Mouse (Mus musculus): Measurements from ENCODE around the gene Gm13287. TPM values are rescaled to one million over a fixed set of nuclear protein-coding genes. Genes with fewer than 3 reads are reported as not detected.

Gene Gm13287
- polyA plus RNA-seq, 1 experiment from 2014 or later: not detected

GRCm38 (mm10) chr4:88849698-88850097 lies 46.6 kb downstream of the Gm13287 start, which contains the start of gene Ifna1:
TSS of gene Ifna1 (plus strand) at chr4:88850087.
- ATAC-seq (ENCODE audit: low read depth) (no peak), DNase-seq (ENCODE audit: low spot score) (no peak)
- Histone ChIP-seq H3K9me3 (ENCODE audit: control insufficient read depth, low read length) (no peaks in the 10 kb centered on the region), H3K9ac (ENCODE audit: low read depth, low read length) (no peak within 1 kb of the TSS), H3K27ac (replicated peaks; ENCODE audit: low read depth, low read length) (no peak within 1 kb of the TSS), H3K4me1 (ENCODE audit: control insufficient read depth, insufficient read depth, low read length) (no peaks in the 10 kb centered on the region), H3K27me3 (replicated peaks; ENCODE audit: control insufficient read depth, insufficient read depth, low read length) (no peaks in the 10 kb centered on the region), H3K4me2 (ENCODE audit: low read depth, low read length) (no peak within 1 kb of the TSS), H3K36me3 (ENCODE audit: control insufficient read depth, insufficient read depth, low read length) (no peaks in the 10 kb centered on the region), H3K4me3 (ENCODE audit: low read depth, low read length) (no peak within 1 kb of the TSS)
- whole genome bisulfite sequencing: 73% methylated on average over 1 of the region's 1 CpGs

- H3K4me1 ChIP-seq (ENCODE audit: control insufficient read depth, insufficient read depth, low read length): no peaks in the 10 kb centered on the region
- no peaks in the 10 kb centered on the region for H3K36me3 ChIP-seq (ENCODE audit: control insufficient read depth, insufficient read depth, low read length)
- H3K4me3 ChIP-seq (ENCODE audit: low read depth, low read length): no peak overlapping the region
- H3K9me3 ChIP-seq (ENCODE audit: control insufficient read depth, low read length): no peaks in the 10 kb centered on the region
- H3K4me2 ChIP-seq (ENCODE audit: low read depth, low read length): no peak overlapping the region
- no peaks in the 10 kb centered on the region for H3K27me3 ChIP-seq (replicated peaks; ENCODE audit: control insufficient read depth, insufficient read depth, low read length)
- no peak for ATAC-seq (ENCODE audit: low read depth)
- DNase-seq (ENCODE audit: low spot score): no peak
- no peak overlapping the region for H3K9ac ChIP-seq (ENCODE audit: low read depth, low read length)
- H3K27ac ChIP-seq (replicated peaks; ENCODE audit: low read depth, low read length): no peak overlapping the region
- 60% methylated on average over 4 of the region's 4 CpGs for WGBS
Measured at GRCm38 (mm10) chr4:88851026-88851763, 48.1 kb downstream of the Gm13287 start.

Other genes with a start within 250 kb of the Gm13287 start
- not detected in 2 replicates for gene Ifna15, start 245.0 kb upstream of the Gm13287 start, polyA plus RNA-seq (2014; fragmentation: Nextera tagmentation; extraction: Ambion mirVana)
- not detected in 2 replicates for gene Ifna14, start 231.5 kb upstream of the Gm13287 start, polyA plus RNA-seq (2014; fragmentation: Nextera tagmentation; extraction: Ambion mirVana)
- not detected in 2 replicates for gene Ifna9, start 210.9 kb upstream of the Gm13287 start, polyA plus RNA-seq (2014; fragmentation: Nextera tagmentation; extraction: Ambion mirVana)
- gene Ifna12, start 199.9 kb upstream of the Gm13287 start, polyA plus RNA-seq (2014; fragmentation: Nextera tagmentation; extraction: Ambion mirVana): not detected in 2 replicates
- gene C87499, start 168.8 kb upstream of the Gm13287 start, polyA plus RNA-seq (2014; fragmentation: Nextera tagmentation; extraction: Ambion mirVana): not detected in 2 replicates
- not detected in 2 replicates for gene Ifna13, start 158.8 kb upstream of the Gm13287 start, polyA plus RNA-seq (2014; fragmentation: Nextera tagmentation; extraction: Ambion mirVana)
- gene Ifna16, start 126.3 kb upstream of the Gm13287 start, polyA plus RNA-seq (2014; fragmentation: Nextera tagmentation; extraction: Ambion mirVana): not detected in 2 replicates
- gene Ifna2, start 119.3 kb upstream of the Gm13287 start, polyA plus RNA-seq (2014; fragmentation: Nextera tagmentation; extraction: Ambion mirVana): not detected in 2 replicates
- gene Ifnab, start 111.9 kb upstream of the Gm13287 start, polyA plus RNA-seq (2014; fragmentation: Nextera tagmentation; extraction: Ambion mirVana): not detected in 2 replicates
- 1.2 and 2.0 TPM in 2 replicates for gene Gm26566, start 81.4 kb upstream of the Gm13287 start, polyA plus RNA-seq (2014; fragmentation: Nextera tagmentation; extraction: Ambion mirVana)
- 126 and 129 TPM in 2 replicates for gene Klhl9, start 80.8 kb upstream of the Gm13287 start, polyA plus RNA-seq (2014; fragmentation: Nextera tagmentation; extraction: Ambion mirVana)
- gene Gm13271, start 48.4 kb upstream of the Gm13287 start, polyA plus RNA-seq (2014; fragmentation: Nextera tagmentation; extraction: Ambion mirVana): not detected in 2 replicates
- gene Gm13283, start 43.1 kb upstream of the Gm13287 start, polyA plus RNA-seq (2014; fragmentation: Nextera tagmentation; extraction: Ambion mirVana): 0.17 and 0.28 TPM in 2 replicates
- 0.48 TPM in 1 of 2 replicates, not detected in the other for gene Gm13290, start 29.4 kb upstream of the Gm13287 start, polyA plus RNA-seq (2014; fragmentation: Nextera tagmentation; extraction: Ambion mirVana)
- not detected in 2 replicates for gene Gm13289, start 26.3 kb upstream of the Gm13287 start, polyA plus RNA-seq (2014; fragmentation: Nextera tagmentation; extraction: Ambion mirVana)
- not detected in 2 replicates for gene Gm13272, start 23.4 kb upstream of the Gm13287 start, polyA plus RNA-seq (2014; fragmentation: Nextera tagmentation; extraction: Ambion mirVana)
- 0.16 and 0.31 TPM in 2 replicates for gene Ifnz, start 21.1 kb upstream of the Gm13287 start, polyA plus RNA-seq (2014; fragmentation: Nextera tagmentation; extraction: Ambion mirVana)
- not detected in 2 replicates for gene Gm13276, start 17.5 kb upstream of the Gm13287 start, polyA plus RNA-seq (2014; fragmentation: Nextera tagmentation; extraction: Ambion mirVana)
- not detected in 2 replicates for gene Gm13277, start 14.6 kb upstream of the Gm13287 start, polyA plus RNA-seq (2014; fragmentation: Nextera tagmentation; extraction: Ambion mirVana)
- not detected in 2 replicates for gene Gm13278, start 11.7 kb upstream of the Gm13287 start, polyA plus RNA-seq (2014; fragmentation: Nextera tagmentation; extraction: Ambion mirVana)
- not detected in 2 replicates for gene Gm13275, start 8.8 kb upstream of the Gm13287 start, polyA plus RNA-seq (2014; fragmentation: Nextera tagmentation; extraction: Ambion mirVana)
- gene Gm13279, start 5.9 kb upstream of the Gm13287 start, polyA plus RNA-seq (2014; fragmentation: Nextera tagmentation; extraction: Ambion mirVana): not detected in 2 replicates
- gene Gm13285, start 3.6 kb upstream of the Gm13287 start, polyA plus RNA-seq (2014; fragmentation: Nextera tagmentation; extraction: Ambion mirVana): 0.67 and 0.74 TPM in 2 replicates
- gene Gm13288, start 2.3 kb downstream of the Gm13287 start, polyA plus RNA-seq (2014; fragmentation: Nextera tagmentation; extraction: Ambion mirVana): 0.21 TPM in 1 of 2 replicates, not detected in the other
- not detected in 2 replicates for gene Ifna7, start 13.0 kb downstream of the Gm13287 start, polyA plus RNA-seq (2014; fragmentation: Nextera tagmentation; extraction: Ambion mirVana)
- not detected in 2 replicates for gene Ifna11, start 16.7 kb downstream of the Gm13287 start, polyA plus RNA-seq (2014; fragmentation: Nextera tagmentation; extraction: Ambion mirVana)
- not detected in 2 replicates for gene Ifna6, start 24.2 kb downstream of the Gm13287 start, polyA plus RNA-seq (2014; fragmentation: Nextera tagmentation; extraction: Ambion mirVana)
- gene Ifna5, start 32.3 kb downstream of the Gm13287 start, polyA plus RNA-seq (2014; fragmentation: Nextera tagmentation; extraction: Ambion mirVana): not detected in 2 replicates
- not detected in 2 replicates for gene Ifna4, start 38.6 kb downstream of the Gm13287 start, polyA plus RNA-seq (2014; fragmentation: Nextera tagmentation; extraction: Ambion mirVana)
- not detected in 2 replicates for gene Ifna1, start 46.8 kb downstream of the Gm13287 start, polyA plus RNA-seq (2014; fragmentation: Nextera tagmentation; extraction: Ambion mirVana)
- not detected in 2 replicates for gene Ifne, start 76.9 kb downstream of the Gm13287 start, polyA plus RNA-seq (2014; fragmentation: Nextera tagmentation; extraction: Ambion mirVana)